In the genomic region with DNA sequence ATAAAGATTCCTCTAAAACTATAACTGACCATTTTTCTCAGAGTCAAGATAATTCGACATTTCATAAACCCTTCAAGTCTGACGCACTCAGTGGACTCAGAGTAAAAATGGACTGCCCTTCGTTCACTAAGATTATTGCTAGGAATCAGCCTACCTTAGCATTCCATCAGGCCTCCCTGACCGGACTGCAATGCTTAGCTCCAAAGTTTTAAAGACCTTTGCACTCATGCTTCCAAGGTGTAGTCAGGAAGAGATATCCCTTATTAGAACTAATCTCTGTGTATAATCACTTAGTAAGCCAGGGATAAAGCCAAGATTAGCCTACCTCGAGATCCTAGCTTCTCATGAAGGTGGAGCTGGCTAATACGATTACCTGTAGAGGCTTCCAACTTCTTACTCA, we compare ENCODE assay signal across 11 mouse cellular contexts.
"Had no signal": no experiment of that assay in that cellular context is flagged by ENCODE, and none has a peak within 500 bp of the region (broad histone marks: within the 10 kb centered on the region; RNA-seq: fewer than 3 reads in every experiment).

No protein-coding gene starts in this region.

- H3K9me3 ChIP-seq: kidney, embryonic 15.5 days; limb, embryonic 13.5 days; liver, embryonic 15.5 days; midbrain, embryonic 13.5 days had no signal

- H3K36me3 ChIP-seq: kidney, embryonic 15.5 days; limb, embryonic 13.5 days; liver, embryonic 15.5 days; midbrain, embryonic 13.5 days had no signal

- H3K4me3 ChIP-seq: kidney, embryonic 15.5 days; layer of hippocampus, adult 2 months; limb, embryonic 13.5 days; liver, embryonic 15.5 days; midbrain, embryonic 13.5 days had no signal

- ATAC-seq: lung, postnatal 0 days had no signal

- H3K27ac ChIP-seq: hindbrain, embryonic 14.5 days; kidney, embryonic 15.5 days; layer of hippocampus, adult 2 months; limb, embryonic 13.5 days; liver, embryonic 15.5 days; midbrain, embryonic 13.5 days had no signal

- H3K9ac ChIP-seq: hindbrain, embryonic 14.5 days; kidney, embryonic 15.5 days; limb, embryonic 13.5 days; liver, embryonic 15.5 days; midbrain, embryonic 13.5 days had no signal

- H3K4me2 ChIP-seq: hindbrain, embryonic 14.5 days; kidney, embryonic 15.5 days; limb, embryonic 13.5 days; liver, embryonic 15.5 days; midbrain, embryonic 13.5 days had no signal

- DNase-seq: lung, adult 2 months; lung, postnatal 36 days; thymus, adult 2 months; thymus, postnatal 25 days had no signal

- H3K27me3 ChIP-seq: kidney, embryonic 15.5 days; limb, embryonic 13.5 days; liver, embryonic 15.5 days; midbrain, embryonic 13.5 days had no signal
